Mouse (Mus musculus): Measurements from ENCODE around the gene Jdp2. TPM values are rescaled to one million over a fixed set of nuclear protein-coding genes. Genes with fewer than 3 reads are reported as not detected.

Jdp2 gene
- polyA plus RNA-seq, 1 experiment from 2014 or later, result 0.80 TPM

- Histone ChIP-seq H3K27ac (ENCODE audit: low read length) (peak overlapping the region; percentile 0; the same call in 1 of the 2 replicates), H3K9me3 (replicated peaks; ENCODE audit: control insufficient read depth, low read length) (no peaks in the 10 kb centered on the region), H3K9ac (ENCODE audit: low read length) (no peak overlapping the region), H3K4me2 (ENCODE audit: low read depth, low read length) (no peak overlapping the region), H3K4me3 (replicated peaks; ENCODE audit: low read length) (no peak overlapping the region), H3K27me3 (ENCODE audit: control insufficient read depth, insufficient read depth, low read length) (no peaks in the 10 kb centered on the region), H3K36me3 (ENCODE audit: control insufficient read depth, insufficient read depth, low read length) (no peaks in the 10 kb centered on the region), H3K4me1 (ENCODE audit: control insufficient read depth, insufficient read depth, low read length) (peaks cover 16% of the 10 kb centered on the region; the same call in 1 of the 2 replicates)
- WGBS, result 56% methylated on average over 11 of the region's 11 CpGs
- no peak for ATAC-seq (ENCODE audit: insufficient read depth, low FRiP score)
These were observed 27.5 kb upstream of the Jdp2 start for GRCm38 (mm10) chr12:85571312-85571711.

- Histone ChIP-seq H3K27ac (ENCODE audit: low read length) (peak overlapping the region; percentile 0; the same call in 1 of the 2 replicates), H3K4me3 (replicated peaks; ENCODE audit: low read length) (no peak overlapping the region), H3K9me3 (replicated peaks; ENCODE audit: control insufficient read depth, low read length) (no peaks in the 10 kb centered on the region), H3K9ac (ENCODE audit: low read length) (no peak overlapping the region), H3K36me3 (ENCODE audit: control insufficient read depth, insufficient read depth, low read length) (no peaks in the 10 kb centered on the region), H3K4me1 (ENCODE audit: control insufficient read depth, insufficient read depth, low read length) (peaks cover 15% of the 10 kb centered on the region; the same call in 1 of the 2 replicates), H3K4me2 (ENCODE audit: low read depth, low read length) (peak overlapping the region; percentile 15; the same call in 1 of the 2 replicates), H3K27me3 (ENCODE audit: control insufficient read depth, insufficient read depth, low read length) (no peaks in the 10 kb centered on the region)
- peak; percentile 38; the same call in 1 of the 2 replicates for ATAC-seq (ENCODE audit: insufficient read depth, low FRiP score)
- WGBS, result 40% methylated on average over 10 of the region's 10 CpGs
These were observed 26.8 kb upstream of the Jdp2 start for GRCm38 (mm10) chr12:85572047-85572475.

GRCm38 (mm10) chr12:85574806-85575495 lies 23.9 kb upstream of the Jdp2 start:
- H3K27me3 ChIP-seq (ENCODE audit: control insufficient read depth, insufficient read depth, low read length), result no peaks in the 10 kb centered on the region
- H3K4me3 ChIP-seq (replicated peaks; ENCODE audit: low read length), result no peak overlapping the region
- no peak overlapping the region for H3K9ac ChIP-seq (ENCODE audit: low read length)
- 53% methylated on average over 6 of the region's 6 CpGs for WGBS
- H3K9me3 ChIP-seq (replicated peaks; ENCODE audit: control insufficient read depth, low read length), result no peaks in the 10 kb centered on the region
- H3K36me3 ChIP-seq (ENCODE audit: control insufficient read depth, insufficient read depth, low read length), result no peaks in the 10 kb centered on the region
- peaks cover 11% of the 10 kb centered on the region; the same call in 1 of the 2 replicates for H3K4me1 ChIP-seq (ENCODE audit: control insufficient read depth, insufficient read depth, low read length)
- no peak for ATAC-seq (ENCODE audit: insufficient read depth, low FRiP score)
- H3K4me2 ChIP-seq (ENCODE audit: low read depth, low read length), result no peak overlapping the region
- no peak overlapping the region for H3K27ac ChIP-seq (ENCODE audit: low read length)

DNA sequence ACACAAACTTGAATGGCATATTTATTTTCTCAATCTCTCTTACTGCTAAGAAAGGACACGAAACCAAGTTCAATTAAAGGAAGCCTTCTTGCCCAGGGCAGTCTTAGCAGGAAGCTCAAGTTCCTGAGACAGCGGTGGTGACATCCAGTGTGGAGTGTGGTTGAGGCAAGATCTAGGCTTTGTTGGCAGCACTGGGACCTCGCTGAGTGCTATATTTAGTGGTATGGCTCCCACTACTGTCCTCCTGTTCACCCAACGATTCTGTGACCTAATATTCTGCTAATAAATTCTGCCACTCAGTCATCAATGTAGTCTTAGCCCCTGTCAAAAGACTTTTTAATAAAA lies 23.4 kb upstream of the Jdp2 start:
- Histone ChIP-seq H3K4me3 (replicated peaks; ENCODE audit: low read length) (no peak overlapping the region), H3K36me3 (ENCODE audit: control insufficient read depth, insufficient read depth, low read length) (no peaks in the 10 kb centered on the region), H3K4me1 (ENCODE audit: control insufficient read depth, insufficient read depth, low read length) (peaks cover 11% of the 10 kb centered on the region; the same call in 1 of the 2 replicates), H3K4me2 (ENCODE audit: low read depth, low read length) (no peak overlapping the region), H3K27ac (ENCODE audit: low read length) (no peak overlapping the region), H3K9ac (ENCODE audit: low read length) (no peak overlapping the region), H3K9me3 (replicated peaks; ENCODE audit: control insufficient read depth, low read length) (no peaks in the 10 kb centered on the region), H3K27me3 (ENCODE audit: control insufficient read depth, insufficient read depth, low read length) (no peaks in the 10 kb centered on the region)
- 69% methylated on average over 4 of the region's 4 CpGs for WGBS
- ATAC-seq (ENCODE audit: insufficient read depth, low FRiP score), result no peak

DNA sequence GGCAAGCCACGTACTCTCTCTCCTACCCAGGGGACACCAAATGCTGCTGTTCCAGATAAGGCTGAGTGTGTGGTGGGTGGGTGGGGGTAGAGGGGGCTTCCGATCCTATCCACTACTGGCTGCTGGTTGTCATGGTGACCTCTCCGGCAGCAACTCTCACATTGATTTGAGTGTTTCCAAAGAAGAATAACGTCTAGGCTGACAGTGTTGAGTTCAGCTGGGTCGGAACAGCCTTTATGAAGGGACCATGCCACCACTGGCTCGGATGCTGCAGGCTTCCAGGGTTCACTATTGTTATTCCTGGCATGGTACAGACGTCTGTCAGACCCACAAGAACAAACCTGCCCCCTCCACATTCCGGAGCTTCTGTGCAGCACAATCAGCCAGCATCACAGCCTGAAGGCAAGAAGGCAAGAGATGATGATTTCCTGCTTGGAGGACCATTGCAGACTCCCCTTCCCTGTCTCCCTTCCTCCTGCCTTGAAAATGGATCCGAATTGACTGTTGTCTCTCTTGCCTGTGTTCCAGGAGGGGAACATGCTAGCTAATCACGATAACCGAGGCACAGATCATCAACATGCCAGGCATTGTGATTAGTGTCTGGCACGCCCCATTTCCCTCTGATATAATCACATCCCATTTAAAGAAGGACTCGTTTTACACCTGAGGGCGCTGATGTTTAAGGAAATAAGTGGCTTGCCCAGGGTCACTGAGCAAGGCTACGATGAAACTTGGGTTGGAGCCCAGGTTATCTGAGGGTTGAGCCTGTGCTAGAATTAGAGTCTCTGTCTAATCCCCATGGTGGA lies 17.4 kb upstream of the Jdp2 start:
- Histone ChIP-seq H3K4me1 (ENCODE audit: control insufficient read depth, insufficient read depth, low read length) (peaks cover 3% of the 10 kb centered on the region; the same call in 1 of the 2 replicates), H3K27me3 (ENCODE audit: control insufficient read depth, insufficient read depth, low read length) (no peaks in the 10 kb centered on the region), H3K4me3 (replicated peaks; ENCODE audit: low read length) (no peak overlapping the region), H3K36me3 (ENCODE audit: control insufficient read depth, insufficient read depth, low read length) (no peaks in the 10 kb centered on the region), H3K9me3 (replicated peaks; ENCODE audit: control insufficient read depth, low read length) (no peaks in the 10 kb centered on the region), H3K9ac (ENCODE audit: low read length) (no peak overlapping the region), H3K4me2 (ENCODE audit: low read depth, low read length) (no peak overlapping the region), H3K27ac (ENCODE audit: low read length) (no peak overlapping the region)
- WGBS, result 48% methylated on average over 15 of the region's 15 CpGs
- no peak for ATAC-seq (ENCODE audit: insufficient read depth, low FRiP score)

DNA sequence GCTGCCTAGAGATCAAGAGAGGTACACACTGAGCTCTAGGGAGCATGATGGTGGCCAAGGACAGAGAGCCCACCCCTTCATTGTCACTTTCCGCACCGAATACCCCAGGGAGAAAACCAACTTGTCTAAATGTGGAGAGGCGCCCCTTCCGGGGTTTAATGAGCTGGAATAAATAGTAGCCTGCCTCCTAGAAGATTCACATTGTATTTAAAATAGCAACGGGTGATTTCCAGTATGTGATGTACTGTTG lies 16.8 kb upstream of the Jdp2 start:
- Histone ChIP-seq H3K4me1 (ENCODE audit: control insufficient read depth, insufficient read depth, low read length) (peaks cover 3% of the 10 kb centered on the region; the same call in 1 of the 2 replicates), H3K27me3 (ENCODE audit: control insufficient read depth, insufficient read depth, low read length) (no peaks in the 10 kb centered on the region), H3K27ac (ENCODE audit: low read length) (no peak overlapping the region), H3K9me3 (replicated peaks; ENCODE audit: control insufficient read depth, low read length) (no peaks in the 10 kb centered on the region), H3K4me2 (ENCODE audit: low read depth, low read length) (no peak overlapping the region), H3K36me3 (ENCODE audit: control insufficient read depth, insufficient read depth, low read length) (no peaks in the 10 kb centered on the region), H3K9ac (ENCODE audit: low read length) (no peak overlapping the region), H3K4me3 (replicated peaks; ENCODE audit: low read length) (no peak overlapping the region)
- ATAC-seq (ENCODE audit: insufficient read depth, low FRiP score), result no peak
- 88% methylated on average over 5 of the region's 5 CpGs for WGBS

GRCm38 (mm10) chr12:85585761-85586258 lies 13.0 kb upstream of the Jdp2 start:
- Histone ChIP-seq H3K4me3 (replicated peaks; ENCODE audit: low read length) (no peak overlapping the region), H3K9ac (ENCODE audit: low read length) (no peak overlapping the region), H3K36me3 (ENCODE audit: control insufficient read depth, insufficient read depth, low read length) (no peaks in the 10 kb centered on the region), H3K4me2 (ENCODE audit: low read depth, low read length) (no peak overlapping the region), H3K4me1 (ENCODE audit: control insufficient read depth, insufficient read depth, low read length) (peaks cover 7% of the 10 kb centered on the region), H3K9me3 (replicated peaks; ENCODE audit: control insufficient read depth, low read length) (no peaks in the 10 kb centered on the region), H3K27me3 (ENCODE audit: control insufficient read depth, insufficient read depth, low read length) (no peaks in the 10 kb centered on the region), H3K27ac (ENCODE audit: low read length) (no peak overlapping the region)
- WGBS, result 69% methylated on average over 11 of the region's 11 CpGs
- no peak for ATAC-seq (ENCODE audit: insufficient read depth, low FRiP score)

- Histone ChIP-seq H3K9me3 (replicated peaks; ENCODE audit: control insufficient read depth, low read length) (no peaks in the 10 kb centered on the region), H3K36me3 (ENCODE audit: control insufficient read depth, insufficient read depth, low read length) (no peaks in the 10 kb centered on the region), H3K27ac (ENCODE audit: low read length) (peak overlapping the region; percentile 36; the same call in 1 of the 2 replicates), H3K4me1 (ENCODE audit: control insufficient read depth, insufficient read depth, low read length) (peaks cover 4% of the 10 kb centered on the region; the same call in 1 of the 2 replicates), H3K4me3 (replicated peaks; ENCODE audit: low read length) (no peak overlapping the region), H3K9ac (ENCODE audit: low read length) (no peak overlapping the region), H3K4me2 (ENCODE audit: low read depth, low read length) (no peak overlapping the region), H3K27me3 (ENCODE audit: control insufficient read depth, insufficient read depth, low read length) (no peaks in the 10 kb centered on the region)
- no peak for ATAC-seq (ENCODE audit: insufficient read depth, low FRiP score)
- 33% methylated on average over 5 of the region's 5 CpGs for whole genome bisulfite sequencing
These were observed 8.9 kb upstream of the Jdp2 start for GRCm38 (mm10) chr12:85589870-85590382.

- H3K4me2 ChIP-seq (ENCODE audit: low read depth, low read length), result no peak overlapping the region
- no peaks in the 10 kb centered on the region for H3K36me3 ChIP-seq (ENCODE audit: control insufficient read depth, insufficient read depth, low read length)
- no peak overlapping the region for H3K4me3 ChIP-seq (replicated peaks; ENCODE audit: low read length)
- 79% methylated on average over 9 of the region's 9 CpGs for WGBS
- H3K4me1 ChIP-seq (ENCODE audit: control insufficient read depth, insufficient read depth, low read length), result peaks cover 4% of the 10 kb centered on the region; the same call in 1 of the 2 replicates
- H3K27ac ChIP-seq (ENCODE audit: low read length), result no peak overlapping the region
- H3K27me3 ChIP-seq (ENCODE audit: control insufficient read depth, insufficient read depth, low read length), result no peaks in the 10 kb centered on the region
- H3K9ac ChIP-seq (ENCODE audit: low read length), result no peak overlapping the region
- H3K9me3 ChIP-seq (replicated peaks; ENCODE audit: control insufficient read depth, low read length), result no peaks in the 10 kb centered on the region
- no peak for ATAC-seq (ENCODE audit: insufficient read depth, low FRiP score)
These were observed 5.9 kb upstream of the Jdp2 start for GRCm38 (mm10) chr12:85592943-85593342.
